Mouse (Mus musculus) testis, adult 2 months (tissue): ENCODE results near the gene Phka2.

Experiments used
- CTCF ChIP-seq: fragments of 200-500 bp; IDR thresholded peaks from 2 replicates; pipeline ENCODE4 v1.5.1; 2012; ENCODE audit warnings: low read depth, mild to moderate bottlenecking, inconsistent platforms, low read length, moderate library complexity; ENCODE audit not compliant: control insufficient read depth, insufficient read depth, insufficient replicate concordance
- POLR2A ChIP-seq: fragments of 200-500 bp; IDR thresholded peaks from 2 replicates; pipeline ENCODE4 v1.6.1; 2012; ENCODE audit warnings: low read depth, mild to moderate bottlenecking, inconsistent platforms, low read length, moderate library complexity; ENCODE audit not compliant: control insufficient read depth

GRCm38 (mm10) chrX:160552066-160552465, 50.1 kb downstream of the Phka2 start:
- TF ChIP-seq CTCF (no peak), POLR2A (no peak)
